Mouse (Mus musculus) fat pad, adult 2 months (tissue): ENCODE measurements around the gene Serpini2.
"Not testable (repeated sequence)": the region's sequence is repeated elsewhere in the genome, so short reads cannot be mapped to it uniquely, and the experiment has no call there.

Source experiments
- DNase-seq: peaks from one replicate; pipeline ENCODE4 v3.0.0-alpha.2; 2011; ENCODE audit warnings: low read depth, low spot score; ENCODE audit errors: extremely low read depth

Gene Serpini2

GRCm38 (mm10) chr3:75269978-75270377 is at the start of gene Serpini2:
Serpini2 (minus strand) TSS chr3:75270078.
- no peak for DNase-seq

DNA sequence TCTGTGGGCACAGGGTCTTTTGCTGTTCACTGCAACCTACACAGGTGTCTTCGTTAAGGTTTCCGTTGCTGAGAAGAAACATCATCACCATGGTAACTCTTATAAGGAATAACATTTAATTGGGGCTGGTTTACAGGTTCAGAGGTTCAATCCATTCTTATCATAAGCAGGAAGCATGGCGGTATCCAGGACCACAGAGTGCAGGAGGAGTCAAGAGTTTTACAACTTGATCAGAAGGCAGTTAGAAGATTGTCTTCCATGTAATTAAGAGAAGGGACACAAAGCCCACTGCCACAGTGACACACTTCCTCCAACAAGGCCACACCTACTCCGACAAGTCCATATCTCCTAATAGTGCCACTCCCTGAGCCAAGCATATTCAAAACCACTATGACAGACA is 39.0 kb upstream of the Serpini2 start:
- no peak for DNase-seq

DNA sequence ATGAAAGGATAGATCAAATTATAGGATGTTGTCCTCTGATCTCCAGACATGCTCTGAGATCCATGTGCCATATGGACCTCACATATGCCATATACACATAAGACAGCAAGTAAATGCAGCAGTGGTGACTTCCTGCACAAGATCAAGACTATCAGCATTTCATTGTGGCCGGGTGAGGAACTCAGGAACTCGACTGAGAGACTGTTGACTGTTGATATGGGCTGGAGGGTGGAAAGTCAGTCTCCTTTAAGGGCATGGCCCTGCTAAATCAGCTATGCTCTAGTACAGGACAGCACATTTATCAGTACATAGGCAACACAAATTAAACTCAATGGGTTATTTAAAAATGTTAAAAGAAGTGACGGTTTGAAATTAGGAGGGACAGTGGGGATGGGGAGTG is 38.4 kb upstream of the Serpini2 start:
- DNase-seq = no peak

DNA sequence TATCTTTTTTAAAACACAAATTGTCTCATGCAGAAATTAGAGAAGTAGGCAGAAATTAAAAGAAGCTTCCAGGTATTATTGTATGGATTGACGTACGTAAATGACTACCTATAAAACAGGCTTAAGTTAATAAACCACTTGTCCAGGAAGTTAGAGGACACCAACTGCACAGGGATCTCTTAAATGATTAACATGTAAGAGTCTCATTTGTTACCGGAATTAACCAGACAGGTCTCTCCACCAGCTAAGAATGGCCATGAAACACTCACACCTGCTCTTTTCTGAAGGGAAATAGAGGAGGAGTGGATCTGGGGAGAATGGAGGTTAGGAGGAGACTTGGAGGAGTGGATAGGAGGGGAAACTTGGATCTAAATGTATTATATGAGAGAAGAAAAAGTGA is 35.7 kb upstream of the Serpini2 start:
- no peak for DNase-seq

- no peak for DNase-seq
Observed at GRCm38 (mm10) chr3:75304621-75305020, 34.7 kb upstream of the Serpini2 start.

DNA sequence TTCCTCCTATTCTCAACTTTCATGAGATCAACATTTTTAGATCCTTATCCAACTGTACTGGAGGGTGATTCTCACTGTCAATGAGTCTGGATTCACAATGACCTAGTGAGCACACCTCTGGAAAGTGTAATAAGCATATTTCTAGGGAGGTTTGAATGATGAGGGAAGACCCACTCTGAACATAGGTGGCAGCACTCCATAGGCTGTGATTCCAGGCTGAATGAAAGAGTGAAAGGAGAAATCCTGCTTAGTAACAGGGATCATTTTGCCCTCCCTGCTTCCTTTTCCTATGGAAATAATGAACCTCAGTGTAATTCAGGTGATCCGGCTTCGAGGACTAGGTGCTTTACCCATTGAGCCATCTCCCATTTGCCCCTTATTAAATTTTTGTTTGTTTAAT is 31.2 kb upstream of the Serpini2 start:
- DNase-seq = no peak

DNA sequence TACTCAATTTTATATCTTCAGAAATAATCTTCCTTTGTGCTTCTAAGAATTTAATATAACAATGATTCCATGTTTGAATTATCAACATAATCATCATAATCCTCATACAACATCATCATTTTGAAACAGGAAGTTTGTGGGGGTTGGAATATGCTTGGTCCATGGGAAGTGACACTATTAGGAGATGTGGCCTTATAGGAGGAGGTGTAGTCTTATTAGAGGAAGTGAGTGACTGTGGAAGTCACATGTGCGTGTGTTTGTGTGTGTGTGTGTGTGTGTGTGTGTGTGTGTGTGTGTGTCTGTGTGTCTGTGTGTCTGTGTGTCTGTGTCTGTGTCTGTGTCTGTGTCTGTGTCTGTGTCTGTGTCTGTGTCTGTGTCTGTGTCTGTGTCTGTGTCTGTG is 29.6 kb upstream of the Serpini2 start:
- DNase-seq = not testable (repeated sequence)

- DNase-seq = no peak
Observed at GRCm38 (mm10) chr3:75297758-75298111, 27.9 kb upstream of the Serpini2 start.

- no peak for DNase-seq
Observed at GRCm38 (mm10) chr3:75297026-75297757, 27.3 kb upstream of the Serpini2 start.

- no peak for DNase-seq
Observed at GRCm38 (mm10) chr3:75293243-75293642, 23.4 kb upstream of the Serpini2 start.

DNA sequence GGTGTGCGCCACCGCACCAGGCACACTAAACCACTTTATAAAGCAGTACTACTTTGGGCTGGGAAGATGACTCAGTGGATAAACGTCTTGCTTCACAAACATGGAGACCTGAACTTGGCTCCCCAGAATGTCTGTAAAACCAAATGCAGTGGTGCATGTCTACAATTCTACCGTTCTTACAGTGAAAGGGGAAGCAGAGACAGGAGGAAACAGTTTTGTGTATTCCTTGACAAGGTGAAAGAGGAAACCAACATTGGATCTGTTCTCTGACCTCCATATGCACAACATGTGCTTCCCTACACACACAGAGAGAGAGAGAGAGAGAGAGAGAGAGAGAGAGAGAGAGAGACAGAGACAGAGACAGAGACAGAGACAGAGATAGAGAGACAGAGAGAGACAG is 7.6 kb upstream of the Serpini2 start:
- DNase-seq = no peak

DNA sequence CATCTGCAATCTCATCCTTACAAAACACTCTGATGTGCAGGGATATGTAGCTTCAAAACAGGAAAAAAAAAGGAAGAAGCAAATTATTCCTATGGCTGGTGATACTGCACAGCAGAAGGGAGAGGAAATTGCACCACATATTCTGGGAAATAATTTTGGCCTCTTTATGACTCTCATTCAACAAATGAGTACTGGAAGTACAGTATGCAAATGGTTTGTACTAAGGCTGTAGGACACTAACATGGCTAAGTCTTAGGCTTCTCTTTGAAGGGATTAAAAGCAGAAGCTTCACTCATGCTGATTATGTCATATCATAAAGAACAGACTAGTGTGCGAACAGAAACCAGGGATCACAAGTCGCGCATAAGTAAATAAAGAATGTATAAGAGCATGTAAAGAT is 6.6 kb upstream of the Serpini2 start:
- no peak for DNase-seq

DNA sequence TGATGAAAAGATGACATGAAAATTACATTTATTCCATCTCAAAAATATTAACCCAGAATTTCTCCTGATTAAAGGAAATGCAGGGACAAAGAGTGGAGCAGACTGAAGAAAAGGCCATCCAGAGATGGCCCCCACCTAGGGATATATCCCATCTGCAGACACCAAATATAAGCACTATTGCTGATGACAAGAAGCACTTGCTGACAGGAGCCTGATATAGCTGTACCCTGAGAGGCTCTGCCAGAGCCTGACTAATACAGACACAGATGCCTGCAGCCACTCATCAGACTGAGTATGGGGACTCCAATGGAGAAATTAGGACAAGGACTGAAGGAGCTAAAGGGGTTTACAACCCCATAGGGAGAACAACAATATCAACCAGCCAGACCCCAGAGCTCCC is 5.2 kb upstream of the Serpini2 start:
- DNase-seq = no peak

DNA sequence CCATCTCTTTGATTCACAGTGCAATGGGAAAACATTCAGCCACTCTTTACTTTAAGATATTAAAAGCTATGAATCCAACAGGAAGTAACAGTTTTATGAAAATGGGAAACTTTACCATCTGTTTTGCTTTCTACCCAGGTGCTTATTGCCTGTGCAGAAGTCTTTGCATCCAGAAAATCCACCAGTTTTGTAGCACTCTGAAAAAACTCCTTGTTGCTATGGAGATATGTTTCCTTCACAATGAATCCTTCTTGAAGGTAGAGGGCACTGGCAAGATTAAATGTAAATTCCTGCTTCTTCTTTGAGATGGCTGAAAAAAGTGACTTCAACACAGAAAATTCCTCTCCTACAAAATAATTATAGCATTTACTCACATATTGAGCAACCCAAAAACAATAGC is 10.5 kb downstream of the Serpini2 start:
- DNase-seq = no peak

- DNase-seq = no peak
Observed at GRCm38 (mm10) chr3:75219694-75220093, 50.2 kb downstream of the Serpini2 start.

- no peak for DNase-seq
Observed at GRCm38 (mm10) chr3:75219211-75219610, 50.7 kb downstream of the Serpini2 start.

DNA sequence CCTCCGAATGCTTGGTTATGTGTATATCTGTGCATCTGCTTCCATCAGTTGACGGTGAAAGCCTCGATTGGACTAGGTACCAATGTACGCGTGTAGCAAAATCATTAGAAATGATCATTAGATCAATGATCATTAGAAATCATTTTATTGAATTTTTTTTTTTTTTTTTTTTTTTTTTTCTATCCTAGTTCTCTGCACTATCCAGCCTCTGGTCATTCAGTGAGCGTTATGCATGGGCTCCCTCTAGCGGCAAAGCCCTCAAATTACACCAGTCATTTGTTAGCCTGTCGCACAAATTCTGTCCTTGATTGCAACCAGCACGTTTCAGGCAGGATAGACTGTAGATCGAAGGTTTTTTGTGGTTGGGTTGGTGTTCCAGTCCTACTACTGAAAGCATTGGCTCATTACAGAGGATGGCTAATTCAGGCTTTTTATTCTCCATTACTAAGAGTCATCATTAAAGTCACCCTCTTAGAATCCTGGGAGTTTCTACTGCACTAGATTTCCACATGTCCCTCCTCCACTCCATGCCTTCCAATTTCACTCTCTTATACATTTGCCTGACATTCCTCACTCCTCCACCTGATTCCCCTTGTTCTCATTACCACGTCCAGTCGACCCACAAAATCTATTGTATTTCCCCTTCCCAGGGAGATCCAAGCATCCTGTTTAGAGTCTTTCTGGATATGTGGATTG is 66.9 kb downstream of the Serpini2 start:
- no peak for DNase-seq
